Mouse (Mus musculus): Measurements from ENCODE around the gene Pcgf6. TPM values are rescaled to one million over a fixed set of nuclear protein-coding genes. Genes with fewer than 3 reads are reported as not detected.

The Pcgf6 gene
- polyA plus RNA-seq, 1 experiment from 2014 or later, result 11.8 TPM

GRCm38 (mm10) chr19:47016487-47016886 is 34.2 kb downstream of the Pcgf6 start:
- under 1% methylated on average over 15 of the region's 15 CpGs for WGBS
- H3K9ac ChIP-seq (ENCODE audit: low read length), result no peak overlapping the region
- peaks cover 18% of the 10 kb centered on the region for H3K4me1 ChIP-seq (ENCODE audit: control insufficient read depth, insufficient read depth, low read length)
- no peaks in the 10 kb centered on the region for H3K9me3 ChIP-seq (replicated peaks; ENCODE audit: control insufficient read depth, low read length)
- H3K4me3 ChIP-seq (replicated peaks; ENCODE audit: low read length), result no peak overlapping the region
- ATAC-seq (ENCODE audit: insufficient read depth, low FRiP score), result no peak
- no peak overlapping the region for H3K27ac ChIP-seq (ENCODE audit: low read length)
- H3K36me3 ChIP-seq (ENCODE audit: control insufficient read depth, insufficient read depth, low read length), result no peaks in the 10 kb centered on the region
- H3K27me3 ChIP-seq (ENCODE audit: control insufficient read depth, insufficient read depth, low read length), result peaks cover 50% of the 10 kb centered on the region
- H3K4me2 ChIP-seq (ENCODE audit: low read depth, low read length), result no peak overlapping the region

GRCm38 (mm10) chr19:47015965-47016364 is 34.7 kb downstream of the Pcgf6 start:
- Histone ChIP-seq H3K4me3 (replicated peaks; ENCODE audit: low read length) (peak overlapping the region; percentile 46; the same call in 1 of the 2 replicates), H3K4me2 (ENCODE audit: low read depth, low read length) (no peak overlapping the region), H3K27ac (ENCODE audit: low read length) (no peak overlapping the region)

GRCm38 (mm10) chr19:47015396-47015795 is 35.3 kb downstream of the Pcgf6 start:
- H3K9ac ChIP-seq (ENCODE audit: low read length), result no peak overlapping the region
- H3K4me1 ChIP-seq (ENCODE audit: control insufficient read depth, insufficient read depth, low read length), result peaks cover 18% of the 10 kb centered on the region
- no peaks in the 10 kb centered on the region for H3K9me3 ChIP-seq (replicated peaks; ENCODE audit: control insufficient read depth, low read length)
- no peak overlapping the region for H3K27ac ChIP-seq (ENCODE audit: low read length)
- ATAC-seq (ENCODE audit: insufficient read depth, low FRiP score), result no peak; the same call in 1 of the 2 replicates
- H3K4me3 ChIP-seq (replicated peaks; ENCODE audit: low read length), result peak overlapping the region; percentile 46
- H3K4me2 ChIP-seq (ENCODE audit: low read depth, low read length), result peak overlapping the region; percentile 87
- under 1% methylated on average over 37 of the region's 37 CpGs for WGBS
- H3K27me3 ChIP-seq (ENCODE audit: control insufficient read depth, insufficient read depth, low read length), result peaks cover 50% of the 10 kb centered on the region
- H3K36me3 ChIP-seq (ENCODE audit: control insufficient read depth, insufficient read depth, low read length), result no peaks in the 10 kb centered on the region

More at GRCm38 (mm10) chr19:47015965-47016364, 34.7 kb downstream of the Pcgf6 start:
- 4% methylated on average over 9 of the region's 9 CpGs for WGBS
- no peaks in the 10 kb centered on the region for H3K9me3 ChIP-seq (replicated peaks; ENCODE audit: control insufficient read depth, low read length)
- H3K9ac ChIP-seq (ENCODE audit: low read length), result no peak overlapping the region
- ATAC-seq (ENCODE audit: insufficient read depth, low FRiP score), result no peak
- H3K27me3 ChIP-seq (ENCODE audit: control insufficient read depth, insufficient read depth, low read length), result peaks cover 50% of the 10 kb centered on the region
- peaks cover 18% of the 10 kb centered on the region for H3K4me1 ChIP-seq (ENCODE audit: control insufficient read depth, insufficient read depth, low read length)
- H3K36me3 ChIP-seq (ENCODE audit: control insufficient read depth, insufficient read depth, low read length), result no peaks in the 10 kb centered on the region

GRCm38 (mm10) chr19:47014447-47015381 is 36.0 kb downstream of the Pcgf6 start, which contains the start of the genes Ina and Nt5c2:
Ina (plus strand) TSS chr19:47014698.
Nt5c2 (minus strand) TSS chr19:47015153.
- ATAC-seq (ENCODE audit: insufficient read depth, low FRiP score), result peak; percentile 73
- H3K9ac ChIP-seq (ENCODE audit: low read length), result peak within 1 kb of the TSS; percentile 32; the same call in 1 of the 2 replicates
- no peak within 1 kb of the TSS for H3K27ac ChIP-seq (ENCODE audit: low read length)
- H3K36me3 ChIP-seq (ENCODE audit: control insufficient read depth, insufficient read depth, low read length), result no peaks in the 10 kb centered on the region
- WGBS, result under 1% methylated on average over 118 of the region's 124 CpGs
- H3K9me3 ChIP-seq (replicated peaks; ENCODE audit: control insufficient read depth, low read length), result no peaks in the 10 kb centered on the region
- H3K4me1 ChIP-seq (ENCODE audit: control insufficient read depth, insufficient read depth, low read length), result peaks cover 18% of the 10 kb centered on the region
- H3K4me2 ChIP-seq (ENCODE audit: low read depth, low read length), result peak within 1 kb of the TSS; percentile 87
- H3K27me3 ChIP-seq (ENCODE audit: control insufficient read depth, insufficient read depth, low read length), result peaks cover 50% of the 10 kb centered on the region
- peak within 1 kb of the TSS; percentile 46 for H3K4me3 ChIP-seq (replicated peaks; ENCODE audit: low read length)

- Histone ChIP-seq H3K4me1 (ENCODE audit: control insufficient read depth, insufficient read depth, low read length) (peaks cover 18% of the 10 kb centered on the region), H3K9ac (ENCODE audit: low read length) (no peak overlapping the region), H3K36me3 (ENCODE audit: control insufficient read depth, insufficient read depth, low read length) (no peaks in the 10 kb centered on the region), H3K27ac (ENCODE audit: low read length) (no peak overlapping the region), H3K4me2 (ENCODE audit: low read depth, low read length) (peak overlapping the region; percentile 87), H3K27me3 (ENCODE audit: control insufficient read depth, insufficient read depth, low read length) (peaks cover 50% of the 10 kb centered on the region), H3K4me3 (replicated peaks; ENCODE audit: low read length) (peak overlapping the region; percentile 46), H3K9me3 (replicated peaks; ENCODE audit: control insufficient read depth, low read length) (no peaks in the 10 kb centered on the region)
- WGBS, result 2% methylated on average over 11 of the region's 11 CpGs
- no peak for ATAC-seq (ENCODE audit: insufficient read depth, low FRiP score)
These were observed 36.6 kb downstream of the Pcgf6 start for GRCm38 (mm10) chr19:47014159-47014446.

- 16% methylated on average over 20 of the region's 20 CpGs for WGBS
- no peak overlapping the region for H3K4me2 ChIP-seq (ENCODE audit: low read depth, low read length)
These were observed 37.2 kb downstream of the Pcgf6 start for GRCm38 (mm10) chr19:47013340-47014158.

GRCm38 (mm10) chr19:47012521-47013130 is 38.1 kb downstream of the Pcgf6 start:
- H3K4me1 ChIP-seq (ENCODE audit: control insufficient read depth, insufficient read depth, low read length), result peaks cover 18% of the 10 kb centered on the region
- H3K9ac ChIP-seq (ENCODE audit: low read length), result no peak overlapping the region
- peaks cover 46% of the 10 kb centered on the region for H3K27me3 ChIP-seq (ENCODE audit: control insufficient read depth, insufficient read depth, low read length)
- no peak for ATAC-seq (ENCODE audit: insufficient read depth, low FRiP score)
- WGBS, result 85% methylated on average over 15 of the region's 15 CpGs
- no peaks in the 10 kb centered on the region for H3K9me3 ChIP-seq (replicated peaks; ENCODE audit: control insufficient read depth, low read length)
- no peaks in the 10 kb centered on the region for H3K36me3 ChIP-seq (ENCODE audit: control insufficient read depth, insufficient read depth, low read length)
- no peak overlapping the region for H3K27ac ChIP-seq (ENCODE audit: low read length)
- no peak overlapping the region for H3K4me3 ChIP-seq (replicated peaks; ENCODE audit: low read length)
- no peak overlapping the region for H3K4me2 ChIP-seq (ENCODE audit: low read depth, low read length)

More at GRCm38 (mm10) chr19:47013340-47014158, 37.2 kb downstream of the Pcgf6 start:
- no peaks in the 10 kb centered on the region for H3K36me3 ChIP-seq (ENCODE audit: control insufficient read depth, insufficient read depth, low read length)
- no peak overlapping the region for H3K27ac ChIP-seq (ENCODE audit: low read length)
- H3K27me3 ChIP-seq (ENCODE audit: control insufficient read depth, insufficient read depth, low read length), result peaks cover 50% of the 10 kb centered on the region
- no peaks in the 10 kb centered on the region for H3K9me3 ChIP-seq (replicated peaks; ENCODE audit: control insufficient read depth, low read length)
- H3K4me1 ChIP-seq (ENCODE audit: control insufficient read depth, insufficient read depth, low read length), result peaks cover 18% of the 10 kb centered on the region
- H3K4me3 ChIP-seq (replicated peaks; ENCODE audit: low read length), result peak overlapping the region; percentile 46; the same call in 1 of the 2 replicates
- no peak overlapping the region for H3K9ac ChIP-seq (ENCODE audit: low read length)
- ATAC-seq (ENCODE audit: insufficient read depth, low FRiP score), result no peak

- no peaks in the 10 kb centered on the region for H3K36me3 ChIP-seq (ENCODE audit: control insufficient read depth, insufficient read depth, low read length)
- H3K27me3 ChIP-seq (ENCODE audit: control insufficient read depth, insufficient read depth, low read length), result peaks cover 26% of the 10 kb centered on the region
- H3K4me3 ChIP-seq (replicated peaks; ENCODE audit: low read length), result no peak overlapping the region
- H3K27ac ChIP-seq (ENCODE audit: low read length), result no peak overlapping the region
- no peak for ATAC-seq (ENCODE audit: insufficient read depth, low FRiP score)
- no peak overlapping the region for H3K4me2 ChIP-seq (ENCODE audit: low read depth, low read length)
- H3K9me3 ChIP-seq (replicated peaks; ENCODE audit: control insufficient read depth, low read length), result no peaks in the 10 kb centered on the region
- H3K4me1 ChIP-seq (ENCODE audit: control insufficient read depth, insufficient read depth, low read length), result peaks cover 10% of the 10 kb centered on the region
- no peak overlapping the region for H3K9ac ChIP-seq (ENCODE audit: low read length)
- WGBS, result 77% methylated on average over 5 of the region's 5 CpGs
These were observed 40.8 kb downstream of the Pcgf6 start for GRCm38 (mm10) chr19:47009943-47010342.

Data from stomach, embryonic 16.5 days (tissue).